Mouse (Mus musculus) E14TG2a.4 (cell line): ENCODE results near the gene Pisd.

Source experiments
- CTCF ChIP-seq: conservative IDR thresholded peaks from 2 replicates; pipeline ENCODE4 v1.5.1; 2014; ENCODE audit warnings: low read length
- NANOG ChIP-seq: IDR thresholded peaks from 2 replicates; pipeline ENCODE4 v1.6.1; 2014; ENCODE audit warnings: borderline replicate concordance, low read length, mixed read lengths
- POU5F1 ChIP-seq: IDR thresholded peaks from 2 replicates; pipeline ENCODE4 v1.6.1; 2014; ENCODE audit warnings: low read length, borderline replicate concordance

GRCm38 (mm10) chr5:32745705-32746655, 39.5 kb downstream of the Pisd start:
- TF ChIP-seq CTCF (no peak), NANOG (no peak), POU5F1 (no peak)
